Mouse (Mus musculus) cerebellum, postnatal 4 days (tissue): ENCODE data around the gene Gm45261.

Experiments
- DNase-seq, 2 experiments: peaks; one replicate each; pipeline ENCODE4 v3.0.0; 2022; ENCODE audit warnings: low spot score in 2 of 2, mixed read lengths in 1 of 2

Gm45261 gene

DNA sequence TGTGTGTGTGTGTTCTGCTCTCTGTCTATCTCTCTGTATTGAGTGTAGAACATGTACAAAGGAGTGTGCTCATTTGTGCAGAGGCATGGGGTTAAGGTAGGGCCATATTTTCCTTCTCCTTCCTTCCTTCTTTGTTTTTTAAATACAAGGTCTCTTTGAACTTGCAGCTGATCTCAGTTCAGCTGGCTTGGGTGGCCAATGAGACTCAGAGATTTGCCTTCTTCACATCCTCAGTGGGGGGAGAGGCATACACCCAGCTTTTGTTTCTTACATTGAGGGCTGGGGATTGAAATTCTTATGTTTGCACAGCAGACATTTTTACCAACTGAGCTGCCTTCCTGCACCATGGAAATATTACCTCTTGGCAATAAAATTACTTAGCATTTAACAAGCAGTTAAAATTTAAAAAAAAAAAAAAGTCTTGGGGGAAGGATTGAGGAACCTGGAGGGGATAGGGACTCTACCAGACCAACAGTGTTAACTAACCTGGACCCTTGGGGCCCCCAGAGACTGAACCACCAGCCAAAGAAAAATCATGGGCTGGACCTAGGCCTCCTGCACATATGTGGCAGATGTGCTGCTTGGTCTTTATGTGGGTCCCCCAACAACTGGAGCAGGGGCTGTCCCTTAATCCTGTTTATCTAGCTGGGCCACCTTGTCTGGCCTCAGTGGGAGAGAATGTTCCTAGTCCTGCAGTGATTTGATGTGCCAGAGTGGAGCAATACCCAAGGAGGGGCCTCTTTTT, 50.8 kb downstream of the Gm45261 start:
- DNase-seq: no peak

- DNase-seq: no peak
Measured at GRCm38 (mm10) chr1:80409467-80410105, 51.7 kb downstream of the Gm45261 start.

DNA sequence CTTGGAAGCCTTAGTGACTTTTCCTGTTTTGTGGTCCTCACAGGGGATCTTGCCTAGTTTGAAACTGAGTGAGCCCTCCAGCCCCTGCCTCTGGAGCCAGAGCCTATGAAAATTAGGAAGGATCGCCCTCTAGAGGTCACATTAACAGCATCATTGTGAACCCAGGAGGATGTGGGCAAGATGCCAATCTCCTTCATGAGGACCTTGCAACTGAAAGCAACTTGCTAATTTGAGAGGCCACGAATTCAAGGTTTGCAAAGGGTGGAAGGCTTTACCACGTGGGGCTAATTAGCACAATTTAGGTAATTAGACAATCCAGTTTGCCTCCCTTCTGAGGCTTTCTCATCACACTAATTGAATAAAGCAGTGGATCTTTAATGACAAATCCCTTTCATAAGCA, 52.7 kb downstream of the Gm45261 start:
- DNase-seq: peak in 1 of 2 experiments; percentile 70

- no peak for DNase-seq
Measured at GRCm38 (mm10) chr1:80404196-80404595, 57.1 kb downstream of the Gm45261 start.

GRCm38 (mm10) chr1:80403366-80403893, 57.8 kb downstream of the Gm45261 start:
- no peak for DNase-seq

DNA sequence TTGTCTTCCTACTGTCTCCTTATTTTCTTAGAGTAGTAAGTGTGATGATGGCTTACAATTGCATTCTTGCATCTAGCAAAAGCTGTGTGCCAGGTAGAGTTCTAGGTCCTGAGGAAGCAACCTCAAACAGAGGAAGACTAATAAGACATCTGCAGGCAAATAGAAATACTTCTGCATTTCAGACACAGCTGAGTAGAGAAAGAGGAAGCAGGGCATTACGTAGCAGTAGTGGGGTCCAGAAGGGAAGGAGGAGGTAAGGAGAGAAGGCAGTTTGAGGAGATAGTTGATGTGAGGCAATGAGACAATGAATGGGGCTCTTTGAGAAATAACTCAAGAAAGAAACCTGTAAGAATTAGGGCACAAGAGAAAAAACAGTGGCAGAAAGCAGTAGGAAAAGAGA, 59.3 kb downstream of the Gm45261 start:
- DNase-seq: no peak
